Mouse (Mus musculus): Measurements from ENCODE around the gene Cdhr5.
"Not testable (repeated sequence)": the region's sequence is repeated elsewhere in the genome, so short reads cannot be mapped to it uniquely, and the experiment has no call there.

The Cdhr5 gene

DNA sequence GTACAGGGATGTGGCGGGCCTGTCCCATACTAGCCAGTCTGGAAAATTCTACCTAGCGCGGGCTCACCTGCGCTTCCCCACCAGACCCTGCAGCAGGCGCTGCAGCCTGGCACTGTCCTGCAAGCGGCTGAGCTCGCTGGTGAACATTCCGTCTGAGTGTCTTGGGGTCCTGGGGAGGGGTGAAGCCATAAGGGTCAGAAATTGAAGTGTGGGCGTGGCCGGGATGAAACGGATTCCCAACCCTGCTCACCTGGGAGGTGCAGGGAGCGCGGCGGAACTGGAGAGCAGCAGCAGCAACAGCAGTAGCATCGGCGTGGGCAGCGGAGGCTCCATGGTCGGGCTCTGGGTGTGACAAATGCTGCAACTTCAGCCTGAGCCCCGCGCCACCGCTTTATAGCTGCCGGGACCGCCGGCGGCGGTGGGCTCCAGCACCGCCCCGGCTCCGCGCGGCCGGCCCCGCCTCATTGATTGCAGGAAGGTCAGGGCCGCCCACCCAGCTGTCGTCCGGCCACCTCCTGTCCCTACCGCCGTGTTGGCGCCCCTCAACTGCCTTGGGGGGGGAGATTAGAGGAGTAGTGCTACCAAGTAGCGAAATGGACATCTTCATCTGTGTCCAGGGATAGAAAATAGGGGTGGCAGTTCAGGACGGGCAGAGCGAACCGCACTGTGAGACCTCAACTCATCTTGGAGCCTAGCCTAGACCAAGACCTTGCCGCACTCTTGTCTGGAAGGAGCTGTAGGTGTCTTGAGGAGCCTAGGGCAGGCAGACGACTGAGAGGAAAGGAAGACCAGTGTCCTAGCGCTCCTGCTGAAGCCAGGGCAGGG lies 2.4 kb upstream of the Cdhr5 start, which contains the start of gene Sct:
Gene Sct, minus strand, starts transcription at position 368 of the 825 bp plus-strand sequence.
- in situ Hi-C loops (cut with MboI; ENCODE audit: unreplicated experiment in 2 of 2), result no loop called here

DNA sequence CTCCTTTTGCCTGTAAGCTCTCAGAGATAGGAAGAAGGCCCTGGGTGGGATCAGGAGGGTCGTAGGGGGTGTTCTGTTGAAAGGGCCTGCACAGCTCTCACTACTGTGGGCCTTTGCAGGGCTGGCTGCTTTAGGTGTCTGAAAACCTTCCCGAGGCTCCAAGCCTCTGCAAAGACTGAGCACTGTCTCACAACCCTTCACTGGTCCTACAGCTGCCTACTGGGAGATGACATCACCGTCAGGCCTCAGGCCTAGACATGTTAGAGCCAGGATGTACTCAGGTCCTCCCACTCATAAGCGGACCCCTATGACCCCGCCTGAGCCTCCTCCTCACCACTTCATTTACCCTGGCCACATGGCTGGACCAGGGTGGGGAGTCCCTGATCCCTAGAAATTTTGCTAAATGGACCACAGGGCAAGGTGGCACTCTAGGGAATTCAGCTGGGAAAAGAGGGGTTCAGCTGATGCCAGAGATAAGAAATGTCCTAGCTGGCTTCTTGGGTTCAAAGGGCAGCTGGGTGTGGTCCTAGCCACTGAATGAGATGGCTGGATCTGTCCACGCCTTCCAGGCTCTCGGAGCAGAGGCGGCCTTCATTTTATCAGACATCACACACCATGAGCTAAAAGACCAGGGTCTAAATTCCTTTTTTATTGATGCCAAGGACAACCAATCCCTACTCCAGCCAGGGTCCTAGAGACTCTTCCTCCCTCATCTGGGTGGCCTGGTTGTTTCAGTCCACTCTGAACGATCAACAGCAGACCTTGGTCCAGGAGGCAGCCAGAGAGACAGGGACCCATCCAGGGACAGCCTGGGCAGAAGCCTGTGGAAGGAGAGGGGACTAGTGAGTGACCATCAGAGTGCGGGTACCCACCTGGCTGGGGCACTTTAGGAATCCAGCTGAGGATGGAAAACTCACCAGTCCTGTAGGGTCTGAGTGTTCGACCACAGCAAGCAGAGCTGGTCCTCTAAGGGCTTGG lies 1.4 kb upstream of the Cdhr5 start:
- in situ Hi-C loops (cut with MboI; ENCODE audit: unreplicated experiment in 2 of 2), result no loop called here

DNA sequence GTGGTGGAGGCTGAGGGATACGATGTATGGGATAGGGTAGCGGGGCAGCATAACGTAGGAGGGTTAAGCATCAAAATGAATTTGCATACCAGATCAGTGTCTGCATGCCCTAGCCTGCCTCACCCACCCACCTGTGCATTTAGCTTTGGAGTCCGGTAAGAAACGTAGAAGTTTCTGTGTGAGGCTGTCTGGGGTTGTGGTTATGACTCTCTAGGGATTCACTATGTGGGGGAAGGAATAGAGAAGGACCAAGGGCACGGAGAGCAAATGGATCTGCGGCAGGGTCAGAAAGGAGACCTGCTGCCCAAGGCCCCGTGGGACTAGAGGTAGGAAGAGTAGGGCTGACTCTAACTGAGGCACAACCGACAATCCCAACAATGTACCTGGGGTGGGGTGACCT lies 1.2 kb downstream of the Cdhr5 start:
- in situ Hi-C loops (cut with MboI; ENCODE audit: unreplicated experiment in 2 of 2), result no loop called here

DNA sequence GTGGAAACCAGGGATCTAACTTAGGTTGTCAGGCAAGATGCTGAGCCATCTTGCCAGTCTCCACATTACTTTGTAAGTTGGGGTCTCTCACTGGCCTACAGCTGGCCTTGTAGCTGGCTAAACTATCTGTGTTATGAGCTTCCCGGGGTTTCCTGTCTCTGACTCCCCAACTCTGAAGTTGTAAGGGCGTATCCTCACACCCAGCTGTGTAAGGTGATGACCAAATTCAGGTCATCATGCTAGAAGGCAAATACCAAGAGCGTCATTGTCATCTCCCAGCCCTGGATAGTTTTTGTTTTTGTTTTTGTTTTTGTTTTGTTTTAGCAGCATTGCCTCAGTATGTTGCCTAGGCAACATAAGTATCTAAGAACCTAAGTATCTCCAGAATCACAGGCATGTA lies 6.0 kb downstream of the Cdhr5 start:
- in situ Hi-C loops (cut with MboI; ENCODE audit: unreplicated experiment in 2 of 2), result loop anchor here in 1 of 2 experiments (5.0 kb wide), 1 partner anchor 47 kb away; no protein-coding TSS in a partner anchor

DNA sequence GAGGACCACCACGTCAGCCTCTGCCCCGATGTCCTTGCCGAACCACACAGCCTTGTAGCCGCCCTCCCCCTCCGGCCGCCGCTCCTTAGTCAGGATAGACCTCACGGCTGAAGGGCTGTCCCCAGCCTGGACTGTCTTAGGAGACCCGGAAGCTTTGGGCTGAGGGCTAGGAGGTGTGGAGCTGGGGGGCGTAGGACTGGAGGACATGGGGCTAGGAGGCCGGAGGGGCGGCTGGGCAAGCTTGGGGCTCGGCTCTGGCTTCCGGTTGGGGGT lies 7.4 kb downstream of the Cdhr5 start:
- in situ Hi-C loops (cut with MboI; ENCODE audit: unreplicated experiment in 2 of 2), result loop anchor here (5.0 to 10.0 kb wide), 3 partner anchors 46 to 96 kb away; no protein-coding TSS in a partner anchor

DNA sequence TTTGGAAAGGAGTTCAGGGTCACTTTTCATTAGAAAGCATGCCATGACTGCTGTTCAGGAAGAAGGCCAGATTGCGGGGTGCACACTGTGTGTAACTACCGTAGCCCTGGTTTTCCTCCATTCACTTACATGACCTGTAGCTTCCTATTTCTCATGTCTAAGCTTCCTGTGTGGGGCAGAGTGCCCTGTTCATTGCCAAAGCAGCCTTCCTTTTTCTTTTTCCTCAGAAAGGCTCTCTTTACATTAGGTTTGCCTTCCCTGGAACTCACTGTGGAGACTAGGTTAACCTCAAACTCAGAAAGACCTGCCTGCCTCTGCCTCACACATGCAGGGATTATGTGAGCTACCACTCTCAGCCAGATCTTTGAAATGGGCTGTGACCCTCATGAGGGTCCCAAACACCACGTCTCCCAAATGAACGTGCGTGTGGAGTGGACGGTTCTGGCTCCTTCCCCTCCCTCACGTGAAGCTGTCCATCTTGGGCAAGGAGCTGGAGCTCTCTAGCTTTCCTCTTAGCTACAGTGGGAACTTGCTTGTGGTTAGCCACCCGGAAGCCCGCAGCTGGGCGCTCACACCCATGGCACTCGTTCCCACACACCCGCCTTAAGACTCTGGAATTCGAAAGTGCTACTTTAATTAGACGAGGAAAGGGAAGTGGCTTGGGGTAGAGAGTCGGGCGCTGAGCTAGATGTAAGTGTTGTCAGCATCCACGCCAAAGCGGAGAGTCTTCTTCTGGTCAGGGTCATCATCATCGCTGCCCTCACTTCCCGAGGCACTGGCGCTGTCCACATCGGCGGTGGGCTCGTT lies 7.9 kb downstream of the Cdhr5 start:
- in situ Hi-C loops (cut with MboI; ENCODE audit: unreplicated experiment in 2 of 2), result loop anchor here (5.0 to 10.0 kb wide), 3 partner anchors 46 to 96 kb away; no protein-coding TSS in a partner anchor

DNA sequence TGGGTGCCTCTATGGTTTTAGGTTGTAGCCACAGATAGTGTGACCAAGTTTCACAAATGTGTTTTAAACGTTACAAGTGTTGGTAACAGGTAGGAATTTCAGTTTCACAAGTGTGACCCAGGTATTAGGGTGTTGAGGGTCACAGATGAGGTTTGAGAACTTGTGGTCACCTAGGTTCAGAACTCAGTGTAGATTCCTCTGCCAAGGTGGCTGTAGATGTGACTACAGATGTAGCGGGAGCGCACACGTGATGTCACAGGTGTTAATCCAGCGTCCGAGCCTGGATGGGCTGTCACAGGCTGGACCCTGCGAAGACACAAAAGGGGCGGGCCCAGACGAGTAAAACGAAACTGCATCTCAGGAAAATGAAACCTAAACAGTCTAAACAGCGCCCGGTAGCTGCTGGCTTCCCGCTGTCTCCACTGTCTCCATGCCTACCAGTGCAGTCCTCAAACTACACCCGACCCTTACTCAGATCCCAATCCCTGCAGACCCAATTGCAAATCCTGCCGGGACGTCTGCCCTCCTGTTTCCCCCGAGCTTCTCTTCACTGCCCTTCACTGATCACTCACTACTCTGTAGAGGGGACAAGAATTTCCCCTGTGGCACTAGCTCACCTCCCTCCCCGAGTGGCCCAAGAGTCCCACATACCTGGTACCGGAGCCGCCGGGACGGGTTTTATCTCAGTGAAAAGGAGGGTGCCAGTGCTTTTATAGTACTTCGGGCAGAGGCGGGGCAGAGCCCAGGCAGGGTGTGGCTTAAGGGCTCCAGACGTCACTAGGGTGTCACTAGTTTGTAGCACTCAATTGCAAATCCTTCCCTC lies 10.6 kb downstream of the Cdhr5 start, which contains the start of gene Irf7:
Gene Irf7, minus strand, starts transcription at position 743 of the 823 bp plus-strand sequence.
- in situ Hi-C loops (cut with MboI; ENCODE audit: unreplicated experiment in 2 of 2), result loop anchor here (5.0 to 10.0 kb wide), 3 partner anchors 49 to 99 kb away; no protein-coding TSS in a partner anchor

DNA sequence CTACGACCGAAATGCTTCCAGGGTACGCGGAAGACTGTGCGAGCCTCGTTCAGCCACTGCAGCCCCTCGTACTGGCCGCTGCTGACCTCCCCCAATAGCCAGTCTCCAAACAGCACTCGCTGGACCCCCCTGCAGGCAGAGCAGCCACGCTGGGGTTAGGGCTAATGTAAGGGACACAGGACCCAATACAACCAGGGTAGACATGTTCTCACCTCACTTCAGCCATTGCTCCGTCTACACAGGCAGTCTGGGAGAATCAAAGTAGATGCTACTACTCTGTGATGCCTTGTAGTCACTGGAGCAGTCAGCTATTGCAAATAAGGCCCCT lies 11.2 kb downstream of the Cdhr5 start:
- in situ Hi-C loops (cut with MboI; ENCODE audit: unreplicated experiment in 2 of 2), result loop anchor here (5.0 to 10.0 kb wide), 3 partner anchors 49 to 99 kb away; no protein-coding TSS in a partner anchor

DNA sequence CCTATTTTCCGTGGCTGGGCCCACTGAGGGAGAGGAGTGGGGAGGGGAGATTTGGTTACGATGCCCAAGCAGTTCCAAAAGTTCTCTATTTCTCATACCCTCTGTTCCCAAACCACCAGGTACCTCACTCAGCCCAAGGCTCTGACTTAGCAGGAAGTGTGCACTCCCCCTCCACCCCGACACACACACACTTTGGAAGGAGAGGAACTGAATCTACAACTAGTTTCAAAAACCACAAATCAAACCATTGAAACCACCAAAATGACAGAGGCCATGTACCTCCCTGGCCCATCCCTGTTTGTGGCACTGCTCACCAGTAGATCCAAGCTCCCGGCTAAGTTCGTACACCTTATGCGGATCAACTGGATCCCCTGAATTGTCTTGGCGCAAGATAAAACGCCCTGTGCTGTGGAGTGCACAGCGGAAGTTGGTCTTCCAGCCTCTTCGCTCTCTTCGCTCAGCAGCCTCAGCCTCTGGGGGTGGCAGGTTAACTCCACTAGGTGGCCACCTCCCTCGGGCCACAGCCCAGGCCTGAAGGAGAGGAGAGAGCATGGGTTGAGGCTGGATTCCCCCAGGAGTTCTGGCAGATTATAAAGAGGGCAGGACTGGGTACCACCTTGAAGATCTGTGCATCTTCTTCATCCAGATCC lies 11.7 kb downstream of the Cdhr5 start:
- in situ Hi-C loops (cut with MboI; ENCODE audit: unreplicated experiment in 2 of 2), result loop anchor here (5.0 to 10.0 kb wide), 3 partner anchors 50 to 100 kb away; no protein-coding TSS in a partner anchor

DNA sequence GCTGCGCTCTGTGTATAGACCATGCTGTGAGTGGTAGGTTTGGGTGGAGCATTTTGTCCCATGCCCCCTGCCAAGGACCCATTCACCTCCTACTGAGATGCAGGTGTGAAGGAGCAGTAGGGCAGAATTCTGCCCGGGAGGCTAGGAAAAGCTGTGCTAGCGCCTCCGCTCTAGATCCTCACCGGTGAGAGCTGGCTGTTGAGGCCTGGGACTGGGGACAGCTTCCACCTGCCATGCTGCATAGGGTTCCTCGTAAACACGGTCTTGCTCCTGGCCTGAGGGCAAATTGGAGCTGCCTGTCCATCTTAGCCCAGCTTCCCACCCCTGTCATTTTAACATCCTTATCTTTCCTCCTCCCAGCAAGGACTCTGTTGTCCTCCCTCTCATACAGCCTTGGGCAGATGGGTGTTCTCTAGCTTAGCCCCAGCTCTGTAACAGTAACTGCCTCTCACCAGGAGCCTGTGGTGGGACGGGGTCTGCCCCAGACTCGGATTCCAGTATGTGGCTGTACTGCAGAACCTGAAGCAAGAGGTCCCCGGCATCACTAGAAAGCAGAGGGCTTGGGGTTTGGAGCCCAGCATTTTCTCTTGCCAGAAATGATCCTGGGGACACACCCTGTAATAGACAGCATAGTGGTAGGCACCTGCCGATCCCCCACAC lies 12.4 kb downstream of the Cdhr5 start:
- in situ Hi-C loops (cut with MboI; ENCODE audit: unreplicated experiment in 2 of 2), result loop anchor here in 1 of 2 experiments (10.0 kb wide), 2 partner anchors 51 to 101 kb away; no protein-coding TSS in a partner anchor

DNA sequence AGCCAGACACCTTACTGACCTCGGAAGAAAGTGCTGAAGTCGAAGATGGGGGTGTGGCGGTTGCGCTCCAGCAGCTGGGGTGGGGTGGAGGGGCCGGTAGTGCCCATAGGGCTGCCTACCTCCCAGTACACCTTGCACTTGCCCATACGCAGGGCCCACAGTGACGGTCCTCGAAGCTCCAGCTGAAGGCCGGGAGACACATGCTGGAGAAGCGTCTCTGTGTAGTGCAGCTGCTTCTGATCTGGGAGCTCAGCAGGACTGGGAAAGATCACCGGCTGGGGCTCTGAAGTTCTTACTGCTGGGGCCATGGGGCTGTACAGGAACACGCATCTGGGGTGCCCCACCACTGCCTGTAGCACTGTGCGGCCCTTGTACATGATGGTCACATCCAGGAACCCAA lies 12.9 kb downstream of the Cdhr5 start:
- in situ Hi-C loops (cut with MboI; ENCODE audit: unreplicated experiment in 2 of 2), result loop anchor here in 1 of 2 experiments (10.0 kb wide), 2 partner anchors 51 to 101 kb away; no protein-coding TSS in a partner anchor

DNA sequence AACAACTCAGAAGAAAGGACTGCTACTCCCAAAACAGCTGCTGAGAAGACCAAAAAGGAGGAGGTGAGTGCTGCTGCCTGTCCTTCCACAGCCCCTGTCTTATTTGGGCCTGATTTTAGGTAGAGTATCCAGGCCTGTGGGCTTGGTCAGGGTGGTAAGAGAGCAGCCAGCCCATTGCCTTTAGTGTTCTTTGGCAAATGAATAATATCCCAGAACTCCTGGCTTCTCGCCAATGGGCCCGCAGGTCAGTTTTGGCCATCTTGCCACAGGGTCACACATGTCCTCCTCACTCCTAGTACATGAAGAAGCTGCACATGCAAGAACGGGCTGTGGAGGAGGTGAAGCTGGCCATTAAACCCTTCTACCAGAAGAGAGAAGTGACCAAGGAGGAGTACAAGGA lies 15.1 kb downstream of the Cdhr5 start:
- in situ Hi-C loops (cut with MboI; ENCODE audit: unreplicated experiment in 2 of 2), result loop anchor here in 1 of 2 experiments (10.0 kb wide), 2 partner anchors 53 to 103 kb away; no protein-coding TSS in a partner anchor

DNA sequence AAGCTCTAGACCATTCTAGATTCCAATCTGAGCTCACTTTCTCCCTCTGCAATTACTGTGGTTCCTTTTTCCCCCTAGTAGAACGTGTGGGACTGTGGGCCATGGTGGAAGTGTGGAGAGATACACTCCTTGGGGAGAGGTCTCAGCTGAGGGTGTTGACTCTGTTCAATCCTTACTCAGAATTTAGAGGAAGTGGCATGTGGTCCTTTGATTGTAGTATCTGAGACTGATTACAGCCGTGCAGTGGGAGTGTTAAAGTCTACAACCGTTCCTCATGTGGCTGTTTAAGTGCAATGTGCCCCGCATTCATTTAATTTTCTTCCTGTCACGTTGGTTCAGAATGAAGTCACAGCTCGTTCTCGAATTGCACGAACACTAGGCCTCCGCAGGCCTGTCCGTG lies 20.4 kb downstream of the Cdhr5 start:
- in situ Hi-C loops (cut with MboI; ENCODE audit: unreplicated experiment in 2 of 2), result no loop called here

DNA sequence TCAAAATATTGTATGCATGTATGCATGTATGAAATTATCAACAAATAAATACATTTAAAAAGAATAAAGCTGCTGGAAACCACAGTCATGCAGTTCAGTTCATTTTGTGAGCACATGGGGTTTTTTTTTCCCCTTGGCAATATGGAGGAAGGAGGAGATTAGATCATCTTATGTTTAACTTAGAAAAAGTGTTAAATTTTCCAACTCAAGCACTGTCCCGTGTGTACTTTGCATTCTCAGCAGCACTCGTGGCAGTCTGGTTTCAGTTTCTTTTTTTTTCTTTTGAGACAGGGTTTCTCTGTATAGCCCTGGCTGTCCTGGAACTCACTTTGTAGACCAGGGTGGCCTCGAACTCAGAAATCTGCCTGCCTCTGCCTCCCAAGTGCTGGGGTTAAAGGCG lies 26.1 kb downstream of the Cdhr5 start:
- in situ Hi-C loops (cut with MboI; ENCODE audit: unreplicated experiment in 2 of 2), result not testable (repeated sequence)

DNA sequence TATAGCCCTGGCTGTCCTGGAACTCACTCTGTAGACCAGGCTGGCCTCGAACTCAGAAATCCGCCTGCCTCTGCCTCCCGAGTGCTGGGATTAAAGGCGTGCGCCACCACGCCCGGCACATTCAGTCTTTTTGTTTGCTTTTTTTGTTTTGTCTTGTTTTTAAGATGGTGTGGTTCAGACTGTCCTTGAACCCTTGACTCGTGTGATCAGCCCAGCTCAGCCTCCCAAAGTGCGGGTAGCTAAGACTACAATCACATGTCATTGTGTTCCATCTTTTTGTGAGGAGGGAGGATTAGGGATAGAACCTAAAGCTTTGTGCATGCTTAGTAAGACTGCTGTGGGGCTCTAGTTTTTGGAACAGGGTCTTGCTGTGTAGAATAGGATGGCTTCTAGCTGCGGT lies 45.0 kb downstream of the Cdhr5 start:
- in situ Hi-C loops (cut with MboI; ENCODE audit: unreplicated experiment in 2 of 2), result no loop called here

DNA sequence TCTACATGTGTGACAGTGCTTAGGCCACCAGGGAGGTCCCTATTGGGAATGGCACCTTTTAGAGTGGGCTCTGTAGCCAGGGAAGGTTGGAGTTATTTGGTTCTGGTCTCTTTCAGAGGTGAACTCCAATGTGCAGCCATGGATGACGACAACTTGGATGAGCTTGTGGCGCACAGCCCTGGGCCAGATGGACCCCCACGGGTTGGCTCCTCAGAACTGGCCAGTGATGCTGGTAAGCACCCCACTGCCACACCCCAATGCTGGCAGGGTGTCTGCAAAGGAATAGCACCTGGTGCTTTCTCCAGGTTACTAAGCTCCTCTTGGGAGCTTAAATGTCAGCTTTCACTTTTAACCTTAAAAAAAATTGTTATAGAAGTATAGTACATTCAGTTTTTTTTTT lies 45.5 kb downstream of the Cdhr5 start:
- in situ Hi-C loops (cut with MboI; ENCODE audit: unreplicated experiment in 2 of 2), result no loop called here

DNA sequence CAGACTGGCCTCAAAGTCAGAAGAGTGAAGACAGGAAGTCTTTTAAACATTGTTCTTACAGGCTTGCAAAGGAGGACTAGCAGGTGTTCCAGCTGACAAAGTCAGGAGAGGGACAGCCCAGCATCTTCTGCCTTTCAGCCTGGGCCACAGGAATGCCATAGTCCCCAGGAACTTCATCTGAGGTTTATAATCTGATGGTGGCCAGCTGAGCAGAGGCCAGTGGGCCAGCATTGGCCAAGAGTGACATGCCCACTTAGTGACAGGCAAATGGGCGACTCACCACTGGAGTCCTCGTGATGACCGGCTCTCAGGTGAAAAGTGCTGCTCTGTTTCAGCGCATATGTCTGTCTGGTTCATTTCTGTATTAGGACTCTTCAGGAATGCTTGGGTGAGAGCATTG lies 46.0 kb downstream of the Cdhr5 start:
- in situ Hi-C loops (cut with MboI; ENCODE audit: unreplicated experiment in 2 of 2), result no loop called here

DNA sequence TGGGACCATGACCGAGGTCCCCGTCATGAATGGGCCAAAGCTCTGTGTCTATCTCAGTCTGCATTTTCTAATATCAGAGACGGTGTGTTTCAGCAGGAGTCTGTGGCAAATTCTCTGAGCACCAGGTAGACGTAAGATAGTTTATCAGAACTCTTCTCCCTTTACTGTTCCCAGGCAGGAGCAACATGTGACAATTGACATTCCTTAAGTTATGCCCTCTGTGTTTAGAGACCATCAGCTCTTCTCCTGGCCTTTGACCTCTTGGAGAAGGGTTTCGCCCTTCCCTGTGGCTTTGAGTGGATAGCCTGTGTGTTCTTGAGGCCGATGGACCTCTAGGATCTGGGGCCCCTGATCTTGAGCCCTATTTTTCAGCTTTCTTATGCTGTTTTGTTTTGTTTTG lies 46.9 kb downstream of the Cdhr5 start:
- in situ Hi-C loops (cut with MboI; ENCODE audit: unreplicated experiment in 2 of 2), result no loop called here
